Mouse (Mus musculus): ENCODE results near the gene Hist1h2ad. TPM values are rescaled to one million over a fixed set of nuclear protein-coding genes. Genes with fewer than 3 reads are reported as not detected.
A peak's percentile ranks its signal among the peaks of the same experiment; 100 is the strongest.
"Not testable (repeated sequence)": the region's sequence is repeated elsewhere in the genome, so short reads cannot be mapped to it uniquely, and the experiment has no call there.

Hist1h2ad gene
- polyA plus RNA-seq (2012; ENCODE audit: insufficient read depth, low replicate concordance) = 9.6 TPM in 1 of 2 replicates, not detected in the other

DNA sequence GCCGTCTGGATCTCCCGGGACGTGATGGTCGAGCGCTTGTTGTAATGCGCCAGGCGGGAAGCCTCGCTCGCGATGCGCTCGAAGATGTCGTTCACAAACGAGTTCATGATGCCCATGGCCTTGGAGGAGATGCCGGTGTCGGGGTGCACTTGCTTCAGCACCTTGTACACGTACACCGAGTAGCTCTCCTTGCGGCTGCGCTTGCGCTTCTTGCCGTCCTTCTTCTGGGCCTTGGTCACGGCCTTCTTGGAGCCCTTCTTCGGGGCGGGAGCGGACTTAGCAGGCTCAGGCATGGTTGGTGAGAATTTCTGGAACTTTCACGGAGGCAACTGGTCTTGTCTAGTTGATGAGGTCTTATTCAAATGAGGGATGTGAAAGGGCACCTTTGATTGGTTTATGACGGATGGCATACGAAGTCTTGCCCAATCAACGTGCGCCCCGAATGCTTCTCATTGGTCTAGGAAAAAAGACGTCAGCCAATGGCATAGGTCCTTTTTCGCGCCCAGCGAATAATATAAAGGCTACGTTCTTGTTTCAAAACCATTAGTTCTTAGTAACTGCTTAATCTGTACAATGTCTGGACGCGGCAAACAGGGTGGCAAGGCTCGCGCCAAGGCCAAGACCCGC lies at the start of gene Hist1h2ad, which contains the start of gene Hist1h2bf:
Hist1h2ad (plus strand) TSS at position 484 of the 627 bp plus-strand sequence.
Hist1h2bf (minus strand) TSS at position 299 of the 627 bp plus-strand sequence.
- Histone ChIP-seq H3K4me3 (replicated peaks) (peak within 1 kb of the TSS; percentile 90), H3K4me1 (peaks cover 38% of the 10 kb centered on the region)
- H3K36me3 ChIP-seq (replicated peaks; ENCODE audit: low read length); H3K9me3 ChIP-seq; H3K27me3 ChIP-seq (replicated peaks): not testable (repeated sequence)

DNA sequence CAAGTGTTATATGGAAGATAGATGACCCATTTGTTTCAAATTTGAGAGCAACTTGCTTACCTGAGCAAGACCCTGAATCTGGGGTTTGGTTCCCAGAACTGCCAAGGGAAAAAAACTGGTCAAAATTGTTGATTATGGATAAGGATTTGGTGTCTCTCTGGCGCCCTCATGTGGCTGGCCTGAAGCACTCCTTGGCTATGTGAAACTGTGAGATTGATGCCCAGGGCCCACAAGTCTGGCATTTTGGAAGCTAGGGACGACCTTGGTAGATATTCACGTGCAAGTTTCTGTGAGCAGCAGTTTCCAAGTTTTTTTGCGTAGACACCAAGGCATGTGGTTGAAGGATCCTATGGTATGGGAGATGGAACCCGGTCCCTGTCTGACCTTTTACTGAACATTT lies 49.5 kb upstream of the Hist1h2ad start:
- Histone ChIP-seq H3K4me1 (peaks cover 71% of the 10 kb centered on the region), H3K36me3 (replicated peaks; ENCODE audit: low read length) (no peaks in the 10 kb centered on the region), H3K9me3 (no peaks in the 10 kb centered on the region), H3K4me3 (replicated peaks) (peak overlapping the region; percentile 8), H3K27me3 (replicated peaks) (no peaks in the 10 kb centered on the region)
- TF ChIP-seq FLI1 (IDR thresholded peaks at IDR 0.05; ENCODE audit: low read length) (no peak), GATA1 (IDR thresholded peaks at IDR 0.05; ENCODE audit: borderline replicate concordance, low read length) (no peak)

DNA sequence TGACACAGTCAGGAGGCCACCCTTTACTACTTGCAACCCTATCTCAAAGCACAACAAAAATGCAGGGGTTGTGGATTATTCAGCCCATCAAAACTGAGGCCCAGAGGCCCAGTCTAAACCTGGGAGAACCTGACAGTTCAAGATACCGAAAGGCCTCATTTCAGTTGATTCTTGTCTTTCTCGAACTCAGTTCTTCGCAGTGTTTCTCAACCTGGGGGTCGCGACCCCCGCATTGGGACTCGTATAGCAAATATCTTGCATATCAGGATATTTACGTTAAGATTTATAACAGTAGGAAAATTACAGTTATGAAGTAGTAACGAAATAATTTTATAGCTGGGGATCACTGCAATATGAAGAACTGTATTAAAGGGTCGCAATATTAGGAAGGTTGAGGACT lies 48.3 kb upstream of the Hist1h2ad start:
- Histone ChIP-seq H3K36me3 (replicated peaks; ENCODE audit: low read length) (no peaks in the 10 kb centered on the region), H3K27me3 (replicated peaks) (no peaks in the 10 kb centered on the region), H3K4me3 (replicated peaks) (peak overlapping the region; percentile 88), H3K4me1 (peaks cover 64% of the 10 kb centered on the region), H3K9me3 (no peaks in the 10 kb centered on the region)
- TF ChIP-seq GATA1 (IDR thresholded peaks at IDR 0.05; ENCODE audit: borderline replicate concordance, low read length) (no peak), FLI1 (IDR thresholded peaks at IDR 0.05; ENCODE audit: low read length) (no peak)

DNA sequence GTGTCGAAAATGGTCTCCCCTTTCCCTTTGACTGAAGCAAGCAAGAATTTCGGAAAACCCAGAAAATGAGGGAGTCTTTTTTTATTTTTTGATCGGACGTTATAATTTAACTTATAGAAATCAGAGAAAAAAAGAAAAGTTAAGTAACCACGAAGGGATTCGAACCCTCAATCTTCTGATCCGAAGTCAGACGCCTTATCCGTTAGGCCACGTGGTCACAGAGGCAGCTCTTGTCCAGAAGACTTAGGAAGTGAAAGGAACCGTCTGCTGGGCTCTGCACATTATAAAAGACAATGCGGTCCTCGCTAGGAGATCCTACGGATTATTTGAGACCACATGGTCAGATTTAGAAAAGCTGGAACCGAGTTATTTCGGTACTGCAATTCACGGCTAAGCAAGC lies 47.9 kb upstream of the Hist1h2ad start:
- peak overlapping the region; percentile 88 for H3K4me3 ChIP-seq (replicated peaks)
- H3K4me1 ChIP-seq = peaks cover 62% of the 10 kb centered on the region
- no peaks in the 10 kb centered on the region for H3K9me3 ChIP-seq
- H3K36me3 ChIP-seq (replicated peaks; ENCODE audit: low read length) = no peaks in the 10 kb centered on the region
- no peaks in the 10 kb centered on the region for H3K27me3 ChIP-seq (replicated peaks)
- no peak for TF ChIP-seq GATA1 (IDR thresholded peaks at IDR 0.05; ENCODE audit: borderline replicate concordance, low read length)
- TF ChIP-seq FLI1 (IDR thresholded peaks at IDR 0.05; ENCODE audit: low read length) = no peak

DNA sequence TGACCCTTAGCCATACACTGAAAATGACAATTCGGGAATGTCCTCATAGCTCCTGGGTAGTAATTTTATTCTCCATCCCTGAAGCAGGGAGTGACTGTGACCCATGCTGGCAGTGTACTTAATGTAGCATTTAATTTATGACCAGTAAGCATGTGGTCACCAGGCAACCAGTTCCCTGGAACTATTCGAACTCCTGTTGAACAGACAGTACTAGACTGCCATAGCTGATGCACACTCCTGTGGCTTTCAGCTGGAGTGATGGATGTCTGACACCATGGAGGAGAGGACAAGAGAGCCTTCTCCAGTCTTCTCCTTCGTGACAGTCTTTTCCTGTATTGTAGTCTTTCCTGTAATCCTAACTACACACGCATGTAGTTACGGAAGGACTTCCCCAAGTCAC lies 45.2 kb upstream of the Hist1h2ad start:
- Histone ChIP-seq H3K9me3 (no peaks in the 10 kb centered on the region), H3K36me3 (replicated peaks; ENCODE audit: low read length) (no peaks in the 10 kb centered on the region), H3K4me3 (replicated peaks) (no peak overlapping the region), H3K27me3 (replicated peaks) (no peaks in the 10 kb centered on the region), H3K4me1 (peaks cover 57% of the 10 kb centered on the region)
- no peak for TF ChIP-seq FLI1 (IDR thresholded peaks at IDR 0.05; ENCODE audit: low read length)
- no peak for TF ChIP-seq GATA1 (IDR thresholded peaks at IDR 0.05; ENCODE audit: borderline replicate concordance, low read length)

DNA sequence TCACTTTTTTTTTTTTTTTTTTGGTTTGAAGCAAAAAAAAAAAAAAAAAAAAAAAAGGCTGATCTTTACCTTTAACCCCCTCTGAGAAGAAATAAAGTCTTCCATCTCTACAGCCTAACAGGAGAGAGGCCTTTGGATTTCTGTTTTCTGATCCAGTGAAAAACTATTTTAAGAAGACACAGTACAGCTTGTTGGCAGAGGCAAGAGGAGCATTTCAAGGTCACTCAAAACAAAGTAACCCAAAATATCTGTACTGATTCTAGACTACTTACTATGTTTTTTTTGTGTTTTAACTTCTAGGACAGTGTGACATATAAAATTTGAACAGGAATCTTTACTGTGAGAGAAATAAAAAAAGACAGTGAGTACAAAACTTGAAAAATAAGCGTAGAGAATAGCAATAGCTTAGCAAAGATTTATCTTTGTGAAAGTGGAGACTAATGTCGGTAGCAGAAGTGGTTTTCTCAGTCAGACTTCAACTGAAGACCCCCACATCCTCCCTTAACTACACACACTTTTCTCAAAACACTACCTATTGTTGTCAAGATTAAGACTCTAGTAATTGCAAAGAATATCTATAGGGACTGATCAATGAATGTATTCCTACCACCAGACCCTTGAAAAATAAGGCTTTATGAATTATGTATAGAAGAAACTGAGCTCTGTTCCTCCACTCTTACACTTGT lies 44.6 kb upstream of the Hist1h2ad start:
- Histone ChIP-seq H3K36me3 (replicated peaks; ENCODE audit: low read length) (no peaks in the 10 kb centered on the region), H3K4me1 (peaks cover 55% of the 10 kb centered on the region), H3K4me3 (replicated peaks) (peak overlapping the region; percentile 91), H3K27me3 (replicated peaks) (no peaks in the 10 kb centered on the region), H3K9me3 (no peaks in the 10 kb centered on the region)
- TF ChIP-seq FLI1 (IDR thresholded peaks at IDR 0.05; ENCODE audit: low read length) (no peak), GATA1 (IDR thresholded peaks at IDR 0.05; ENCODE audit: borderline replicate concordance, low read length) (no peak)

DNA sequence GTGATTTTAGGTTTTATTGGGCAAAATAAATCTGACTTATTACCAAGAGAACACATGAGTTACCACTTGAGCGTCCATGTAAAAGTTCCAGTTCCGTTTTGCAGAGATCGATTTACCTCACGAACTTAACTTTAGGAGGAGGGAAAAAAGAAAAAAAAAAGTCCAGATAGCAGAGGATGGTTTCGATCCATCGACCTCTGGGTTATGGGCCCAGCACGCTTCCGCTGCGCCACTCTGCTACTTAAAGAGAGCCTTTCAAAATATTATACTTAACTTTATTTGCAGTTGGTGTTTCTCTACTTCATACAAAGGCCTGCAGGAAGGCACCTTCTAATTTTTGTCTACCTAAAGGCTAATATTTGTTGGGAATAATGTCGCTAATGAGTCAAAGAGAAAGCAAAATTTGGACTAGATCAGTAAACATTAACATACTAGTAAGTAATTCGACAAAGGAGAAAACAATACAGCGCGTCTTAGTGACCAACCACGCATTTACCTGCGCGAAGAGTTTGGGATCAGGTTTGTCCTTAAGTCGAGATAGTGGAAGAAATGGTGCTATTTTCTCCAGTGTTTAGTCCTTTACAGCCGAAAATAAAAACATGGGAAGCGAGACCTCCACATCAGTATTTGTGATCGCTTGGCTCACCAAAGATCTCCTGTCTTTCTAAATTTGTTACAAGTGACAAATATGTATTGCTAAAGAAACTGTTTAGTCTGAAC lies 43.8 kb upstream of the Hist1h2ad start:
- H3K4me1 ChIP-seq = peaks cover 56% of the 10 kb centered on the region
- peak overlapping the region; percentile 91 for H3K4me3 ChIP-seq (replicated peaks)
- no peaks in the 10 kb centered on the region for H3K36me3 ChIP-seq (replicated peaks; ENCODE audit: low read length)
- H3K27me3 ChIP-seq (replicated peaks) = no peaks in the 10 kb centered on the region
- no peak for TF ChIP-seq FLI1 (IDR thresholded peaks at IDR 0.05; ENCODE audit: low read length)
- TF ChIP-seq GATA1 (IDR thresholded peaks at IDR 0.05; ENCODE audit: borderline replicate concordance, low read length) = no peak
- no peaks in the 10 kb centered on the region for H3K9me3 ChIP-seq

DNA sequence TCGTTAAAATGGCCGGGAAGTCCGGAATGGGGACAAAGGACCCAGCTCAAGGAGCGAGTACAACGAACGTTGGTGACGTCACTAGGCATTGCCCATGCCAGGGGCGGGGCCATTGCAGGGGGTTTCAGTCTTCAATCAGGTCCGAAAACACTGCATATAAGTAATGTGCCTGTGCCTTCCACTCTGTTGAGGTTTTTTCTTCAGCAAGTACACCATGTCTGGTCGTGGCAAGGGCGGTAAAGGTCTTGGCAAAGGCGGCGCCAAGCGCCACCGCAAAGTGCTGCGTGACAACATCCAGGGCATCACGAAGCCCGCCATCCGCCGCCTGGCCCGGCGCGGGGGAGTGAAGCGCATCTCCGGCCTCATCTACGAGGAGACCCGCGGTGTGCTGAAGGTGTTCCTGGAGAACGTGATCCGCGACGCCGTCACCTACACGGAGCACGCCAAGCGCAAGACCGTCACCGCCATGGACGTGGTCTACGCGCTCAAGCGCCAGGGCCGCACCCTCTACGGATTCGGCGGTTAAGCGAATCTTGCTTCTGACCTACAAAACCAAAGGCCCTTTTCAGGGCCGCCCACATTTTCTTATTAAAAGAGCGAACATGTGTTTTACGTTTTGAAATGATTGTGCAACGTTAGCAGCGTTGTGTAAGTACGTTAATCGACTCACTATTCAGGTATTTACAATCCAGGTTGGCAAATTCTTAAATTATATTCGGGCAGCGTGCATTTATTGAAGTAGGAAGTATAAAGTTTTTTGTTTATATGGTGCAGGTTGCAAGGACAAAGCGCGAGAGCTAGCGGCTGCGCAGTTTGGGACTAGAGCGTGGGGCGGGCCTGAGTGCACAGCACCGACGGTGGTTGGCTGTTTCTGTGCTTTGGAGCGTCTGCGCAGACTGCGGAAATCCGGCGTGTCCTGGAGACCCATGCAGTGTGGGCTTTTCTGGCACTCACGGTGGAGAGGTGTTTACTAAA lies 43.0 kb upstream of the Hist1h2ad start, which contains the start of gene Hist1h4h:
Hist1h4h (plus strand) TSS at position 150 of the 975 bp plus-strand sequence.
- no peak for TF ChIP-seq GATA1 (IDR thresholded peaks at IDR 0.05; ENCODE audit: borderline replicate concordance, low read length)
- TF ChIP-seq FLI1 (IDR thresholded peaks at IDR 0.05; ENCODE audit: low read length) = no peak
- Histone ChIP-seq H3K9me3 (no peaks in the 10 kb centered on the region), H3K4me3 (replicated peaks) (peak within 1 kb of the TSS; percentile 91), H3K27me3 (replicated peaks) (no peaks in the 10 kb centered on the region), H3K36me3 (replicated peaks; ENCODE audit: low read length) (no peaks in the 10 kb centered on the region), H3K4me1 (peaks cover 50% of the 10 kb centered on the region)

Measured in megakaryocyte, embryonic 14.5 days (primary cell).